Mouse (Mus musculus) erythroid progenitor cell, adult 5-6 weeks (primary cell): ENCODE results near the gene Frmd5. TPM values are rescaled to one million over a fixed set of nuclear protein-coding genes. Genes with fewer than 3 reads are reported as not detected.
"Not testable (repeated sequence)": the region's sequence is repeated elsewhere in the genome, so short reads cannot be mapped to it uniquely, and the experiment has no call there.

Experiments used
- ATAC-seq: replicated peaks from 2 replicates; pipeline ENCODE4 v1.8.0; 2016; ENCODE audit warnings: moderate number of reproducible peaks, mild to moderate bottlenecking, moderate TSS enrichment, inconsistent platforms; ENCODE audit not compliant: poor library complexity, low FRiP score, severe bottlenecking
- total RNA-seq, 2 experiments: library from RNA; stranded (forward) in 1 of 2; stranded (reverse) in 1 of 2; fragments of 150-400 nt in 1 of 2; fragments of 186-747, 209-891 nt in 1 of 2; gene quantifications; 2 replicates each; pipeline versions ENCODE4 v1.2.3 to v1.2.4; 2015 to 2017; ENCODE audit warnings: low replicate concordance in 2 of 2

Frmd5 gene
- total RNA-seq, 2 experiments from 2014 or later = not detected

DNA sequence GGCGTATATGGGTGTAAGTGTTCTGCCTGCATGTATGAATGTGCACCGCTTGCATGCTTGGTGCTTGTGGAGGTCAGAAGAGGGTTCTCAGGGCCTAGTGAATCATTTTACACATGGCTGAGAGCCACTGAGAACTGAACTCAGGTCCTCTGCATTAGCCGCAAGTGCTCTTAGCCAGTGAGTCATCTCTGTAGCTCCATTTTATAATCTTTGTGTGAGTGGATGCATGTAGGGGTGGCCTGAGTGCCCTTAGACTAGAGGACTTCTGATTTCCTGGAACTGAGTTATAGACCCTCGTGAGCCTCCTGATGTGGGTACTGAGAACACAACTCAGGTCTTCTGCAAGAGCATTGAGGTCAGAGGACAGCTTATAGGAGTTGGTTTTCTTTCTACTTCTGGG, 292.7 kb downstream of the Frmd5 start:
- ATAC-seq = no peak

DNA sequence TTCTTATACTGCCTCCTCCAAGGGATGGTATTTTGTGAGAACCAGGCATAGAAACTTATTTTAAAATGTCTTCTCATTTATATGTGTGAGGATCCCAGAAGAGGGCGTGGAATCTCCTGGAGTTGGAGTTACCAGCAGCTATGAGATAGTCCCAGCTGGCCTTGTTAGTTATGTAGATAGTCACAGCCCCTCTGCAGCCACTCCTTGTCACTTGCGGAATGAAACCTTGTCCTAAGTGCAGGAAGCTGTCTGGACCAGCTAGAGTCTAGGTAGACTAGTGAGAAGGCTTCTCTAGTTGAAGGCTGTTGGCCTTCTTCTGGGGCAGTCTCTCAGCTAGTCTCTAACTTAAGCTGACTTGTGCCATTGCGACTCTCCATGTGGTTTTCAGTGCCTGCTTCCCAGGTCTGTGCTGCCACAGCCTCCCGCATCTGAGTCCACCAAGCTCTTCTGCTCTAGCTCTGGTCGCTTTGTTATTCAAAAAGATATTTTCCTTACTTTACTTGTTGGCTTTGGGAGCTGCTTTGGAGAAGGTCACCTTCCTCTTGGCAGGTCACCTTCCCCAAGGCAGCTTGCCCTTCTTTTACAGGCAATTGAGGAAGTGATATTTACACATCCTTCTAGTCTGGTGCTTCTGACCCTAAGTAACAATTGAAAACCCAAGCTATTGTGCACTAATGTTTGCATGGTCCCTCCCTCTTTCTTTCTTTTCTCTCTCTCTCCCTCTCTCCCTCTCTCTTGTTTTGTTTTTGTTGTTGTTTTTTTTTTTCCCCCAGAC, 293.7 kb downstream of the Frmd5 start:
- not testable (repeated sequence) for ATAC-seq

DNA sequence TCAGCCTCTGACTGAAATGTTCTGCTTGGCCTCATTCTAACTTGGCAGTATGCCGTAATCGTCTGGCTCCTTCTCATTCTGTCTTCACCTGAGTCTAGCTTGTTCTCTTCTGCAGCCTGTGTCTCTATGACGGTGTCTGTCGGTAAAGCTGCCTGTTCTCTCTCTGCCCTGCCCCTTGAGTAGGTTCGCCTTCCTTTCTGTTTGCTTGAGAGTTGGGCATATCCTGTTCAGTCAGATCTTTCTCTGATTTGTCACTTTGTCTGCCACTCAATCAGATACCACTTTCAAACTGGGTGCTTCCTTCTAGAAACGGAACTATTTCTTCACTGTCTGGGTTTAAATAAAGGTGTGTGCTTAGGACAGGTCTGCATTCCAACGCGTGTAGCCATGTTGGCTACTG, 295.5 kb downstream of the Frmd5 start:
- ATAC-seq = no peak

DNA sequence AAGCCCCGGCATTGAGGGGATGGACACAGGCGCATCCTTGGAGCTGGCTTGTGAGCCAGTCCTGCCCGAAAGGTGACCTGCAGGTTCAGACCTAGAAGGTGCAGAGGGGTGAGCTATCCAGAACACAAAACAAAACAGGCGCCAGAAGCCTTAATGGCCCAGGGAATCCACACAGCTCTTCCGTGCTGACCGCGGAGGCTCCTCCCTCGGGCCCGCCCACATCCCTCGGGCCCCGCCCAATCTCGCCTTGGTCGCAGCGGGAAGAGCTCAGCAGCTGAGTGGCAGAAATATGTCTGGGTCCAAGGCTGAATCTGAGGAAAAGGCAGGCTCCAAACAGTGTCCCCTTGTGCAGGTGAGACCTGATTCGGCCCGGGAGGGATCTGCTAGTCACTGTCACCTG, 297.3 kb downstream of the Frmd5 start:
- peak; percentile 67 for ATAC-seq

DNA sequence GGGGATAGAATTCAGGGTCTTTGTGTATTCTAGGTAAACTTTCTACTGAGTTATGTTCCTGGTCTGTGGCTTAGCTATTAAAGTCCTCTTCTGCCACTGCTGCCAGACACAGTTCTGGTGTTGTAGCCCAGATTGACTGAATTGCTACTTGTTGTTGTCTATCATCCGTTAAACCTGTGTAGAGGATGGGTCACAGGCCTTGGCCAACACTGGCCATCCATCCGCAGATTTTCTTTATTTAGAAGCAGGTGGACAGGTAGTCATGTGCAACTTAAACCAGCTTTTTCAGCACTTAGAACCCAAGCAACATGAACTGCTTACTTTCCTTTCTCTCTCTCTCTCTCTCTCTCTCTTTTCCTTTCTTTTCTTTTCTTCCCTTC, 298.9 kb downstream of the Frmd5 start:
- no peak for ATAC-seq

DNA sequence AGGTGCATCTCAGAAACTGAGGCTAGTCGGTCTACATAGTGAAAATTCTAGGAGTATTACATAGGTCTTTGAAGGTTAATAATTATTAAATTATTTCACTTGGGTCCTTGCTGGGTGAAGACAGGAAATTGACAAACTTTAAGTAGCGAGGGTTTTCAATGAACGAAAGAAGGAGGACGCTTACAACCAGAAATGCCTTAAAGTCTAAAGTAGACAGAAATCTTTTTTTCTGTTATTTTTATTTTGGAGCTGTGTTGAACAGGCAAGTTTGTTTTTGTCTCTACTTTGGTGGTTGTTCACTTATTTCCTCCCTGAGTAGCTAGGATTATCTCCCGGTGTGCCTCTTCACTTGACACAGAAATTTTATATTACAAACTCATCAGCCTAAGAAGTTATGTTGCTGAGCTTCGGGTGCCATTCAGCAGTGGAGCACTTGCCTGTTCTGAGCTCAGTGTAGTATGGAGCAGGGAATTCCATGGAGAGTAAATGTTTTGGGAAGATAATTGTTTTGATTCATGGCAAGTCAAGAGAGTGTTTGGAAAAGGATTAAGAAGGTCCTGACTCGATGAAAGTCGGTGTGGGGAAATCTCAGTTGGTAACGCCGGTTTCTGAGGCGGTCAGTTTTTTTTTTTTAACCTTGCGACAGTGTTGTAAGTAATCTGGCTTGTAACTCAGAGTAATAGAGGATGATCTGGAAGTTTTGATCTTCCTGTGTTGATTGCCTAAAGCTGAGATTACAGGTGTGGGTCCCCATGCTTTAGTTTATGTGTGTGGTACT, 299.5 kb downstream of the Frmd5 start:
- ATAC-seq = no peak

DNA sequence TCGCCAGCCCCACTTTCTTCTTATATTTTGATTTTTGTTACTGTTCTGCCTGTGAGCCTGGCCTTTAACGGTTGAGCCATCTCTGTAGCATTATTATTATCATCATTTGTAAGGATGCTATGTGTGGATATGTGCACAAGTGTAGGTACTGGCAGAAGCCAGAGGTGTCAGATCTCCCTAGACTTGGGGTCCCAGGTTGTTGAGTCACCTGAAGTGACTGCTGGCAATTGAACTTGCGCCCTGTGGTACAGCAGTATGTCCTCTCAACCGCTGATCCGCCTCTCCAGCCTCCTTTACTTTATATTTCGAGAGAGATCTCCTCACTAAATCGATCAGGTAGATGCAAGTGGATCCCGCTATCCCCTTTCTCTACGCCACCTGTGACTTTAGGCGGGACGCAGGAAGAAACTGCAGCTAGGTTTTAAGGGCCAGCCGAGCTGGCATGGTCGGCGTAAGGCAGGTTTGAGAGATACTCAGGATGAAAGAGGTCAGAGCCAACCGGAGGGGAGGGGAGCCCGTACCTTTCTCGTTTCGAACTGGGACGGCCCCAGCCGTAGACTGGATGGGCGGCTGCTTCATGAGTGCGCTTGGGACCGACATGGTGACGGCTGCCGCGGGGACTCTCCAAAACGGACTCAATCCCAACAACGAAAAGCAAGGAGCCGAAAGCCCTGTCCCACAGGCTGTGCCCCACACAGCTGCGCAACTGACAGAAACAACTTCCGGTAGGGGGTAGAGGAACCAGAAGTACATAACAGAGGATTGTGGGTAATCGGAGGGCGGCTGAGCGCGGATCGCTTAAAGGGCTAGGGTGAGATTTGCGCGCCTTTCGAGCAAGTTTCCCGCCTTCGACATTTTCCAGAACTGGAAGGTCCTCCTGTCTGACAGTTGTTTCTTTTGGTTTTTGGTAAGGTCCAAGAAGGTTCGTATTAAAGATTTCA, 300.7 kb downstream of the Frmd5 start, which contains the start of the genes Mfap1a and Wdr76:
TSS of gene Mfap1a (minus strand) at position 724 of the 941 bp plus-strand sequence.
TSS of gene Wdr76 (plus strand) at position 782 of the 941 bp plus-strand sequence.
- peak; percentile 94 for ATAC-seq

DNA sequence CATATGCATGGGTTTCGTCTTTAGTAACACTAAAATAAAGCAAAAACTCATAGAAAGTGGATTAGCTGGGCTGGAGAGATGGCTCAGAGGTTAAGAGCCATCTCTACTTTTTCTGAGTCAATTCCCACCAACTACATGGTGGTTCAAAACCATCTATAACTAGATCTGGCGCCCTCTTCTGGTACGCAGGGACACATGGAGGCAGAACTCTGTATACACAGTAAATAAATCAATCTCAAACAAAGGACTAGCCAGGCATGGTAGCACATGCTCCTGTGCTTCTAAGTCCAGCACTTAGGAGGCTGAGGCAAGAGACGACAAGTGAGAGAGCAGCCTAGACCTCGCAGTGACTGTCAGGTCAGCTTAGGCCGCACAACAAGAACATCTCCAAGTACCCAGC, 305.3 kb downstream of the Frmd5 start:
- ATAC-seq = not testable (repeated sequence)

Other genes with a start within 250 kb of the Frmd5 start
- gene Casc4, start 59.9 kb upstream of the Frmd5 start, total RNA-seq (2015; ENCODE audit: low replicate concordance) = 0.42 and 1.1 TPM in 2 replicates
- gene Casc4, start 59.9 kb upstream of the Frmd5 start, total RNA-seq (2017; ENCODE audit: low replicate concordance) = 0.51 and 4.8 TPM in 2 replicates
- 40.7 and 98.1 TPM in 2 replicates for gene Ctdspl2, start 148.9 kb upstream of the Frmd5 start, total RNA-seq (2015; ENCODE audit: low replicate concordance)
- 66.6 and 92.0 TPM in 2 replicates for gene Ctdspl2, start 148.9 kb upstream of the Frmd5 start, total RNA-seq (2017; ENCODE audit: low replicate concordance)
- not detected in 2 replicates for gene Mageb3, start 149.0 kb upstream of the Frmd5 start, total RNA-seq (2015; ENCODE audit: low replicate concordance)
- not detected in 2 replicates for gene Mageb3, start 149.0 kb upstream of the Frmd5 start, total RNA-seq (2017; ENCODE audit: low replicate concordance)
- gene Eif3j1, start 221.5 kb upstream of the Frmd5 start, total RNA-seq (2015; ENCODE audit: low replicate concordance) = 15.5 and 21.6 TPM in 2 replicates
- gene Eif3j1, start 221.5 kb upstream of the Frmd5 start, total RNA-seq (2017; ENCODE audit: low replicate concordance) = 25.6 and 31.8 TPM in 2 replicates